Mouse (Mus musculus): Measurements from ENCODE around the gene 9430015G10Rik.

Gene 9430015G10Rik

GRCm38 (mm10) chr4:156109570-156110331 lies at the start of gene 9430015G10Rik:
Gene 9430015G10Rik (plus strand): TSS chr4:156109982.
- DNase-seq, result peak; percentile 98

- no peak for DNase-seq
These were observed 45.8 kb upstream of the 9430015G10Rik start for GRCm38 (mm10) chr4:156063861-156064509.

GRCm38 (mm10) chr4:156064510-156064897 lies 45.3 kb upstream of the 9430015G10Rik start:
- no peak for DNase-seq

GRCm38 (mm10) chr4:156065156-156065894 lies 44.5 kb upstream of the 9430015G10Rik start:
- no peak for DNase-seq

GRCm38 (mm10) chr4:156067256-156067949 lies 42.4 kb upstream of the 9430015G10Rik start:
- no peak for DNase-seq

- no peak for DNase-seq
These were observed 40.1 kb upstream of the 9430015G10Rik start for GRCm38 (mm10) chr4:156069701-156070100.

- DNase-seq, result peak; percentile 83
These were observed 39.5 kb upstream of the 9430015G10Rik start for GRCm38 (mm10) chr4:156070276-156070675.

GRCm38 (mm10) chr4:156070716-156071115 lies 39.1 kb upstream of the 9430015G10Rik start:
- DNase-seq, result no peak

- DNase-seq, result peak; percentile 56
These were observed 32.8 kb upstream of the 9430015G10Rik start for GRCm38 (mm10) chr4:156076911-156077382.

- DNase-seq, result peak; percentile 84
These were observed 32.1 kb upstream of the 9430015G10Rik start for GRCm38 (mm10) chr4:156077499-156078301.

GRCm38 (mm10) chr4:156082621-156083234 lies 27.1 kb upstream of the 9430015G10Rik start:
- no peak for DNase-seq

GRCm38 (mm10) chr4:156083348-156083747 lies 26.4 kb upstream of the 9430015G10Rik start:
- no peak for DNase-seq

- no peak for DNase-seq
These were observed 25.5 kb upstream of the 9430015G10Rik start for GRCm38 (mm10) chr4:156084096-156084879.

GRCm38 (mm10) chr4:156085256-156085655 lies 24.5 kb upstream of the 9430015G10Rik start:
- DNase-seq, result no peak

GRCm38 (mm10) chr4:156087398-156088087 lies 22.2 kb upstream of the 9430015G10Rik start:
- no peak for DNase-seq

GRCm38 (mm10) chr4:156091236-156091635 lies 18.5 kb upstream of the 9430015G10Rik start:
- DNase-seq, result no peak

- no peak for DNase-seq
These were observed 17.0 kb upstream of the 9430015G10Rik start for GRCm38 (mm10) chr4:156092765-156093164.

- no peak for DNase-seq
These were observed 16.0 kb upstream of the 9430015G10Rik start for GRCm38 (mm10) chr4:156093758-156094157.

GRCm38 (mm10) chr4:156096191-156096590 lies 13.6 kb upstream of the 9430015G10Rik start:
- no peak for DNase-seq
